Mouse (Mus musculus) kidney, adult 18-20 months (tissue): ENCODE measurements at regions not wholly inside any gene's neighbourhood (a gene's known extent, or its start where the extent isn't known, plus 50 kb on each side); places are given as distances from the start of the nearest gene placed in this dataset.

Experiments used
- DNase-seq: peaks from one replicate; pipeline ENCODE4 v3.0.0; 2021

DNA sequence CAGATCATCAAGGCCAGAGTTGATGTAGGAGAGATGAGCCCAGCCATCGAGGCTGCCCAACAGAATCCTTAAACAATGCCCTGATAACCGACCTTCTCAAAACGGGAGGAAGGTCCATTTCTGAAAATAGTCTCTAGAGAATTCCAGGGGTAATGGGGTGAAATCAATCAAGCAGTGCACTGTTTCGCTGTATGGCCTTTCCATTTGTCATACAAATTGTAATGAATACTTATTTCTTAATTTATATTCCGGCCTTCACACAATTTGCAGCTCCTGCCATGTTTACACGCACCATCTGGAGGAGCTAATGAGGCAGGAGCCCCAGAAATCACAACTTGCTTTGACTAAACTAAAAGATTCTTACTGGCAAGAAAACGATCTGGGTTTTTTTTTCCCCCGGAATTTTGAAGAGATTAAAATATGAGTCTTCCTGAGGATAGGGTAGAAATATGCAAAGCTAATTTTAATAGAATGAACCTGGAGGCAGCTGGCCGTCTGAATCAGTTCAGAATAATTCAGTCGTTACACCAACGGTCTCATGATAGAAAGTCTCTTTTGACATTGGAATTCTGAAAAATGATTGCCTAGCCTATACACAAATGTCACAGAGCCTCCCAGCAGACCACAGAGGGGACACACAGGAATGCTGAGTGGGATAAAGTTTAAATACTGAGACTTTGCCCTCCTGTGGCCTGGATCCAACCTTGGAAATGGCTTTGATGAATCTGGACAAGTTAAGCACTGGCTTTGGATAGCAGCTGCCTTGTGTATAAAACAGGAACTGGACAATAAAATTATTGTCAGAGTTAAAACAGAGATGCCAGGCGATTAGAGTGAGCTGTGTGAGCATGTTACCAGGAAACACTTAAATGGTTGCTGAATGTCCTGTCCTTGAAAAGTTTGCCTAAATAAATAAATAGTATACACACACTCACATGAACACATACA is 115.0 kb upstream of the Frem1 start:
- DNase-seq: peak; percentile 22

DNA sequence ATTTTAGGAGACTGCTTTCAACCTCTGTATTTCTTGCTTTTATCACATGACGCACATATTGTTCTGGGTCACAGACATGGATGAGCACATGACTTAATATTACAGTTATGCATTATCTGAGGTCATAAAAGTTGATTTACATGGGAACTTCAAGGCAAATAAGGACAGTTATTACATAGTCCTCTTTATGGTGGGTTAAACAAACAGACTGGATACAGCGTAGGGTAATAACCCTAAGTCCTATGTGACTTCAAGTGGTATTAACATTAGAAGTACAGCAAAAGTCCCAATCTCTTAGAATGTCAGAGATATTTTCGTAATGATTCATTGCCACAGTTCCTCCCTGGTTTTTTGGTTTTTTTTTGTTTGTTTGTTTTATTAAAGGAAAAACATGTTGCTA is 94.6 kb upstream of the Frem1 start:
- DNase-seq: no peak

DNA sequence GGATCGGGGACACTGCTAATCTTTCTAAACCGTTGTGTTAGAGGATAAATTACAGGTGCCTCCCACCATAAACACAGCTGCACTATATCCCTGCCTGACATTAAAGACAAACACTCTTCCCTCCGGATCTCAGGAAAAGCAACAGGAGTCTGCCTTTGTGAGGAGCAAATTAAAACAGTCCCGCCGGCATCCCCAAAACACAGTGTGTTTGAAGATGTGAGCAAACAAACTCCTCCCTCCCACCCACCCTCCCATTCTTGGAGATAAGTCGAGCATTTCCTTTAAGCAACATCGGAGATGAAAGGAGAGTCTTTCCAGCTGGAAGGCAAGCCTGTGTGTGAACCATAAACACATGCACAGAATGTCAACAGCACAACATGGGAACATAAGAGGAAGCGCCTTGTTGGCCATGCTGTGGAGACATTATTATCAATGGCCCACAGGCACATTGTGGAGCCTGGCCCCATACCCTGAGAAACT is 93.6 kb upstream of the Frem1 start:
- DNase-seq: no peak

DNA sequence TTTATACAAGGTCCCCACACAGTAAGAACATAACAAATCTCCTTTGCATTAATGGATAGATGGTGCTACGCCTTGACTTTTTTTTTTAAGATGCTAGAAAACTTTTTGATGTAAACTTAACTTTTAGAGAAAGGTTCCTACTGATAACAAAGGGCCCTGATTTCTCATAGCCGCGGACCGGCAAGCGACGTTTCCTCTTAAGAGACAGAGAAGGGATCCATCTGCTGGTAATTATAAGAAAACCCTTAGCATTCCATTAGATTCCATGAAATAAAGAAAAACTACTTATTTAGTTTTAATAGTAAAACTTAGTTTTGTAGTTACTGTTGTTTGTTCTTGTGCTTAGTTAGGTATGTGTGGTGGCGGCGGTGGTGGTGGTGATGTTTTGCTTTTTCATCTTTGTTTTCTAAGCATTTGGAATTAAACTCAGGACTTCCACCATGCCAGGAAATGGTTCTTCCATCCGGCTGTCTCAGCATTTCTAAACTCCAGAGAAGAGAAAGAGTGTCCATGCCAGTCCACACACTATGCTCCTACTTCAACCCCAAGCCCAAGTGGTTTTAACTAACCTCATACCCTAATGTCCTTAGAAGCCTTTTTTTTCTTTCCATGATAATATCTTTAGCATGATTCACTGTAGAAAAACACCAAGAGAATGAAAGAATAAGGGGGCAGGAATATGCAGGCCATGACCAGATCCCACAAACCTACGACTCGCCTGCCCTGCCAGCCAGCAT is 92.8 kb upstream of the Frem1 start:
- DNase-seq: no peak

DNA sequence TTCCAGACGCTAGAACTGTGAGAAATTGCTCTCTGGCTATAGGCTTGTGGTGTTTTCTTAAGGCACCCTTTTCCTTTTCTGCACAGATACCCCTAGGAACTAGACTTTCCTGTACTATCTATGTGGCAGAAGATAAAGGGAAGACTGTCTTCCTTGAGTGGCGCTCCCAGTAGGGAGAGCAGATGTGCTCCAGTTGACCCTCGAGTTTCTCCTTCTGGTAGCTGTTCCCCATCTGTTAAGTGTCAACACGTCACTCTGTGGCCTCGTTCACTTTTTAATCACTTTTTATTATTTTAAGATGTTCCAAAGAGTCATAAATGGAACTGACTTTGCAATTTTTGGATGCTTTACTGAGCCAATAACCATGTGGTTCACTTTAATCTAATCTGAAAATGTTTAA is 89.6 kb upstream of the Frem1 start:
- DNase-seq: no peak

DNA sequence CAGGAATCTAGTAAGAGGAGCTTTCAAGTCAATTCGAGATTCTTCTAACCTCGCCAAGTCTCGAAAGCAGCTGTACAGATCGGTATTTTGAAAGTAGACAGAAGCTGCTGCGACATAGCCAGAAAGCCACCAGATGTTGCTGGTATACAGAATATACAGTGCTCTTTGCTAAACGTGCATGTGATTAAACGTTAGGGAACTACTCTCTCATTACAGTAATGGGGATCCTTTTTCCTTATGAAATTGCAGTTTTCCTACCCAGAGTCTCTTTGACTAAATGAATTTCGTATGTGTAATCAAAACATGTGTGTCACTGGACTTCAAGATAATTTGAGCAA is 70.5 kb upstream of the Frem1 start:
- DNase-seq: no peak

DNA sequence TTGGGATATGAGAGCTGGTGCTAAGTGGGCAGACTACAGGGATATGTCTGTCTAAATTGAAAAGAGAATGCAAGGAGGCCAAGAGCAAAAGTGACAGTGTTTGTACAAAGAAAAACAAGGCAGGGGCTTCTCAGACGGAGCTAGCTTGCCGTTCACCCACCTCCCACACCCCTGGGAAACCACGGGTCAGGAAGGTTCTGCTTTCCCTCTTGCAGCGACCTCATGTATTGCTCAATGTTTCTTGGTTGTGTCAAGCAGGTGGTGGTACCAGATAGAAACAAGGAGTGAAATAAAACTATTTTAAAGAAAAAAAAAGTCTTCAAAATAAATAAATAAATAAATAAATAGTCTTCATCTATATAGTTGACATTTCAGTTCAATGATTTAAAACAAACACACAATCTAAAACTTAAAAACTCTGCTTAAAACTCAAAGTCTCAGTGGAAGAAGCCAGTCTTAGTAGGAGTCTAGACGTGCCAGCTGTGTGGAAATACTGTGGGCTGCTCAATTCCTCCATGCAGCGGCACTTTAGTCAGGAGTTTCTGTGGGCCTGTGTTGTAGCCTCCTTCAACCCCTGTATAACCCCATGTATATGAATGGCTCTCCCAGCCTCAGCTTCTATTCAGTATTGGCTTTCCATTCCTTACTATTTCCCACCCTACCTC is 70.0 kb upstream of the Frem1 start:
- DNase-seq: no peak

DNA sequence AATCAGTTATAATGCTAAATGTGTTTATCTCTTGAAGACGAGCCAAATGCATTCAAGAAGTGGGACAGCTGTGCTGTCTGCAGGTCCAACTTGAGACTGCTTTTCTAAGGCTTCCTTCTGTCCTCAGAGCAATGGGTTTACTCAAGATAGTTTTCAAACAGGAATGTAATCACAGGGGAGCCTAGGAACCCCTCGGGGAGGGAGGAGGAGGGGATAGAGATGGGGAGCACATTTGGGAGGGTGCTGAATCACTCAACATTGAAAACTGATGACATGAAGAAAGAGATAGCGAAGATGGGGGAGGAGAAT is 56.5 kb upstream of the Frem1 start:
- DNase-seq: no peak

DNA sequence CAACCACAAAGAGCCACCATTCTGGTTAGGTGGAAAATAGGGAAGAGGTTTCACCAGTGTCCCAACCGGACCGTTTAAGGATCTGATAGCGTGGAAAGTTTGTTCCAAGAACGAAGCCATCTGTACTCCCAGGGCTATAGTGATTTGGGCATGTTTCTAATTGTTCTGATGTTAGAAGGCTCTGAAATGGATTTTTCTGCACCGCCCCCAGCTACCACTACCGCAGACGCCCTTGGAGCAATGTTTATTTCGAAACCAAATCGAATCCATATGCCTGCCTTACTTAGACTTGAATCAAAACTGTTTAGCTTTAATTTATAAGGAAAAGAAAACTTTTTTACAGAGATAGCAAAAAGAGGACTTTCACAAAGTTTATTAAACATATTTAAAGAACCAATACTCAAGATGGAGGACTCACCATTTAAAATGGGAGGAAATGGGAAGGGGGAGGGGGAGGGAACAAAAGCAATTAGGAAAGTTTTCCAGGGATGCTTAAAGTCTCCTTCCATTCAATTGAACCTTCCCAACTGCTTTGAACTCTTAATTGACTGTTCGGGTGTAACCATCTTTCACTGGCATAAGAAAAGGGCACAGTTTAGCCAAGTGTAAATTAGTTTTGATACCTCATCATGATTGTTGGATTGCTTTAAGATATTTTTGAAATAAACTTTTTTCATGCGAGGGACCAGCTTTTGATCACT is 56.0 kb upstream of the Frem1 start:
- DNase-seq: no peak

DNA sequence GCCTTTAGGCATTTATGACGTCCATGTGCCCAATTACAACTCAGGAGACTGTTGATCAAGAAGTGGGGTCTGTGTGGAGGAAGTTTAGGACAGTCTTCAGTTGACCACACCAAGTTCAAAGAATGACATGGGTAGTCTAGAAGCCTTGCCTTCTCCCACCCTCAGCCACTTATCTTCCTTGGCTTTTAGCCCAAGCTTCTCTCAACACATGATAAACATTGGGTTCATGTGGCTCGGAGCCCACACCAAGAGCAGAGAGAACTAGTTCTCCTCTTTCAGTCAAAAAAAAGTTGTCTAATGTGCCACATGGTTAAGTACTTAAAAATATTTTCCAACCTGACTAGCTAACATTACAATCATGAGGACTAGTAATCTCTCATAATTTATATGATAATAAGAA is 55.0 kb upstream of the Frem1 start:
- DNase-seq: no peak

DNA sequence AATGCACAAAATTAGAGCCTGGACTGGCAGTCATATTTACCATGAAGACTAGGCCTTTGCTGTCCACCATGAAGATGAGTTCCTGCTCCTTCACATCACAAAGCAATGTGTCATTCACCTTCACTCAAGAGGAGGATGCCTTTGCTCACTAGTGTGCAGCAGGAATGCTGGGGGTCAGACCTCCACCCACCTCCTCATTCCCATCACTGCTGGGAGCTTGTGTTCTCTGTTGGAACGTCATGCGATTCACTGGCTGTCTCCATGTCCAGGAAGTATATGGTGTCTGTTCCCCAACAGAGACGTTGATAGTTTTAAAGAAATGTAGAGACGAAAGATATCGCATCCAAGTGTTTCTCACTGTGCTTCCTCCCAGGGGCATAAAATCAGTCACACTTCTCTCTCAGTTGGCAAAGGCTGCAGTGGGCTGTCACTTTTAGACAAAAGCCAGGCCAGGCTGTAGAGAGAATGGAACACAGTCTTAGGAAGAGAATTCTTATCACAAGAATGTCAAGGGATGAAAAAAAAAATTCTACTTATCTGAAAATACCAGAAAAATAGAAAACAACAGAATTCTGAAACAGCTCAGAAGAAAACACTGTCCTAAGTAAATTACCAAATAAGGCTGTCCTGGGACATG is 52.0 kb upstream of the Frem1 start:
- DNase-seq: no peak

DNA sequence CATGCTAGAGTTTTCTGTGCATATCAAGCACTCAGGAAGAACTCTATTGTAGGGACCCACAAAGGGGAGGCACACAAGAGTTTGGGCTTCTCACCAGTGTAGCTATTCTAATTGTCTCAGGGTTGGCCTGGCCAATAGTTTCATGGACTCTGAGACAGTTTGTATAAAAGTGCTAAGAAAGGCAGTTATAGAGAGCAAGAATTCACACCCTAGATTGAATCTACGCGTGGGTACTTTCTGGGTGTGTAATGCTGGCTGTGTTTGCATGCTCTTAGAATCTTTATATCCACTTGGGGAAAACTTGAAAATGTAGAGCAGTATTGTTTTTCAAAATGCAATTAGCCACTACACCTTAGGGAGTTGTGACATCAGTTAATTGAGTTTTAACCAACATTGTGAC is 50.8 kb upstream of the Frem1 start:
- DNase-seq: no peak

DNA sequence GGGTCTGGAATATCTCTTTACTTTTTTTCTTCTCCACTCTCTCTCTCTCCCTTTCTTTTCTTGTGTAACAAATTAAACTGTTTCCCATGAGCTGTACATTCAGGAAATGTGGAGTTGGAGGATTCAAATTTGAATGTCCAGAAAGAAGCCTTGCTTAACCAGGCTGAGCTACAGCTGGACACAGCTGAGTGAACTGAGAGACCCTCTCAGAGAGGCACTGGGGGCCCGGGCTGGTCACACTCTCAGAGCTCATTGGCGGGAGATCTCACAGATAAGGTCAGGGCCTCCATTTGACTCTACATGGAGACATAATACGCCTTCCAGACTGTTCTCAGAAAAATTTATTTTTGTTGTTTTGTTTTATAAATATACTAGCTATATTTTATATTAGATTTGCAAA is 49.9 kb upstream of the Frem1 start:
- no peak for DNase-seq
